Mouse (Mus musculus) left cerebral cortex, adult 2 months (tissue): Measurements from ENCODE around the gene Sox5. TPM values are rescaled to one million over a fixed set of nuclear protein-coding genes. Genes with fewer than 3 reads are reported as not detected.

Experiments used
- DNase-seq, 2 experiments: peaks; one replicate each; pipeline ENCODE4 v3.0.0; 2021 to 2022; ENCODE audit warnings: low spot score in 2 of 2, mixed read lengths in 1 of 2; ENCODE audit errors: extremely low spot score in 1 of 2
- H3K27ac ChIP-seq: fragments of 200-600 bp; 2 replicates; pipeline ENCODE4 v1.8.1; 2022
- H3K4me3 ChIP-seq: fragments of 200-600 bp; 2 replicates; pipeline ENCODE4 v1.8.1; 2022
- CTCF ChIP-seq: fragments of 200-600 bp; IDR thresholded peaks from 2 replicates; pipeline ENCODE4 v1.8.1; 2022; ENCODE audit warnings: antibody characterized with exemption, mild to moderate bottlenecking, moderate library complexity
- intact Hi-C: fragments of 180-260 bp; cut with DNase I; formaldehyde crosslinking; loops from one replicate; pipeline ENCODE4 v1.15.1; 2025
- total RNA-seq, 2 experiments: library from RNA; stranded (reverse); gene quantifications; 2 replicates each; pipeline ENCODE4 v1.2.3; 2021

Sox5 gene
- total RNA-seq, 2 experiments from 2014 or later: 61.5 to 63.3 TPM

DNA sequence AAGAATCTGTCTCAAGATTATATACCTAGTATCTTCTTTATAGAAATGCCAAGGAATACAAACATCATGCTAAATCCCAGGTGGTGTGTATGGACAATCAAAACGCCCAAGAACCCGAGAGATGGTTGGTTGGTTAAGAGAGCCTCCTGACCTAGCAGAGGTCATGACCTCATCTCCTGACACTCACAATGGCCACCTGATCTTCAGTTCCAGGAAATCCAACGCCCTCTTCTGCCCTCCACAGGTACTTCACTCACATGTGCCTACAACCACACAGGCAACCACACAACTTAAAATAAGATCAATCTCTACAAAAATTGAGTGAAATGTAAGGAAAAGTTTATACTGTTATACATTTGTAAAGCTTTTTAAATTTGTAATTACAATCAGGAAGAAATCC, 12.6 kb upstream of the Sox5 start:
- Histone ChIP-seq H3K27ac (no peak overlapping the region), H3K4me3 (no peak overlapping the region)
- TF ChIP-seq CTCF: no peak; the same call in 1 of the 2 replicates
- intact Hi-C loops: no loop called here
- no peak for DNase-seq

GRCm38 (mm10) chr6:144792871-144793270, 11.1 kb upstream of the Sox5 start:
- no peak for TF ChIP-seq CTCF
- intact Hi-C loops: no loop called here
- Histone ChIP-seq H3K27ac (no peak overlapping the region), H3K4me3 (no peak overlapping the region)
- no peak for DNase-seq

DNA sequence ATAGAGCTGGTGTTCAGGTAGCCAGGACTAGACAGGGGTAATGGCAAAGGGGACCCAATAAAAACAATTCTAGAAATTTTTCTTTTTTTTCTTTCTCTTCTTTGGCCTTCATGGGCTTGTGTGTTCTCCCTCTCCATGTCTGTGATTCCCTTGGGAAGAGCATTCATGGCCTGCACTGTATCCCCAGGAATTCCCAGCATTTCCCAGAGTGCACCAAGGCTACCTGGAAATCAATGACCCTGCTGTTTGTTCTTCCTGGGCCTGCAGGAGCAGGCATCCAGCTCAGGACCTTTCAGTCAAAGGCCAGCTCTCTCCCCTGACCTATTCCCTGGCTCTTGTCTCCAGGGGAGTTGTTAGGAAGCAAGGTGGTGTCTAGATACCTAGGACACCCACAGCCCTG, 1.5 kb upstream of the Sox5 start:
- Histone ChIP-seq H3K4me3 (no peak overlapping the region), H3K27ac (no peak overlapping the region)
- no peak for DNase-seq
- intact Hi-C loops: no loop called here
- TF ChIP-seq CTCF: no peak

- intact Hi-C loops: no loop called here
- peak overlapping the region; percentile 65; the same call in 1 of the 2 replicates for H3K27ac ChIP-seq
- peak; percentile 29 to 33 for DNase-seq
- TF ChIP-seq CTCF: no peak
- peak overlapping the region; percentile 59 for H3K4me3 ChIP-seq
These were observed 1.1 kb upstream of the Sox5 start for GRCm38 (mm10) chr6:144782866-144783265.

DNA sequence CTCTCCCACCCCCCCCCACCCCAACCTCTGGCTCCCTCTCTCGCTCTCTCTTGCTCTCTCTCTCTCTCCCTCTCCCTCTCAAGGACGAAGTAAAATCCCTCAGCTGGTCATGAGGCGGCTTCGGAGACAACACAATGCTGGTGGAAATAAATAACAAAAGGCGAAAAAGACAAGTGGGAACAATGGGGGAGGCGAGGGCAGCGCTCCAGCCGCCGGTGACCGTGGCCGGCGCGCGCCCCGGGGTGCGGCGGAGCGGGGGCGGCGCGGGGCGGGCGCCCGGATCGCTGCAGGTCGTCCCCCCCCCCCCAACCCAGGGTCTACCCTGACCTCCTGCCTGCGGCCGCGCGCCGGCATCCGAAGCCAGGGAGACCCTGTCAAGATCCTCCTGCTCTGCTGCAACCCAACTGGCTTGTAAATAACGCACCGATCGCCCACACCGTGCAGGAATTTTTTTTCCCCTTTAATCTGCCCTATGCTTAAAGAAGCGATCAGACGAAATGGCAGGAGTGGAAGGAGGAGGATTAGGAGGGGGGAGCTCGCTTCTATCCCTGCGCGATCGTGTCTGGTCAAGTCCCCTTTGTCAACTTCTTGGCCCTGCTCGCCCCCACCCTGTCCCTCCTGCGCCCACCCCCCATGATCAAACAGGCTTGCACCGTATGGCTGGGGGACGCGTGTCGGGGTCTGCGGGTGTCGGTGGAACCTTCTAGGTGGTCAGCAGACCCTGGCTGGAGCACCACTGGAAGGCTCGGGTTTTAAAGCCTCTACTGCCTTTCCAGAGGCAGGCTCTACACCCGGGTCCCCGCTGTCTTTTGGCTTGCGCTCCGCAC, 467 bp upstream of the Sox5 start:
- TF ChIP-seq CTCF: no peak
- peak in 1 of 2 experiments; percentile 18 for DNase-seq
- intact Hi-C loops: no loop called here
- H3K27ac ChIP-seq: peak overlapping the region; percentile 65; the same call in 1 of the 2 replicates
- H3K4me3 ChIP-seq: peak overlapping the region; percentile 59

- Histone ChIP-seq H3K4me3 (peak overlapping the region; percentile 59), H3K27ac (peak overlapping the region; percentile 69)
- DNase-seq: no peak
- TF ChIP-seq CTCF: no peak
- intact Hi-C loops: no loop called here
These were observed 1.0 kb downstream of the Sox5 start for GRCm38 (mm10) chr6:144780608-144781285.

DNA sequence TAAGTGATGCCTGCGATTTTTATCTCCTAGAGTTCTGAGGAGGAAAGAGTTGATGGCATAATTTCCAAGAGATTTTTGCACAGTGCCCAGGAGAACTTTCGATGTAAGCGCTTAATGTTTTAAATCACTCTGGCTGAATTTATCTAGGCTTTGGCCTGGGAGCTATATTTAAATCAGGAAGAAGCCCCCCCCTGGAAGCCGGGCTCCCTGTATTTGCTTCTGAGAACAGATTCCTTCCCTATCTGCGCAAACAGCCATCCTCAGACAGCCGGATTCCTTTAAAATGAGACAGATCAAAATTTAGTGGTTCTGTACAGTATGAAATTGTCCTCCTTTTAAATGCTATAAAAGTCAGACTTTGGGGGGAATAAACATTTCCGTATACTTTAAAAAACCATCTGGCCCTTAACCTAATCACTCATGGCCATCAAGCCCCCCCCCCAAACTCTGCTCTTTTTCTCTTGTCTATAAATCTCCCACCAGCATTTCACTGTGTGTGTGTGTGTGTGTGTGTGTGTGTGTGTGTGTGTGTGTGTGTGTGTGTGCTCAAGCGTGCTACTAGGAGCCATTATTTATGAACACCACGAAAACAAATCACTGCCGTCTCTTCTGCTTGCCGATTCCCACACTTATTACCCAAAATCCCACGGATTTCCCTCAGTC, 1.7 kb downstream of the Sox5 start:
- intact Hi-C loops: no loop called here
- Histone ChIP-seq H3K4me3 (no peak overlapping the region), H3K27ac (peak overlapping the region; percentile 1; the same call in 1 of the 2 replicates)
- no peak for DNase-seq
- no peak for TF ChIP-seq CTCF

DNA sequence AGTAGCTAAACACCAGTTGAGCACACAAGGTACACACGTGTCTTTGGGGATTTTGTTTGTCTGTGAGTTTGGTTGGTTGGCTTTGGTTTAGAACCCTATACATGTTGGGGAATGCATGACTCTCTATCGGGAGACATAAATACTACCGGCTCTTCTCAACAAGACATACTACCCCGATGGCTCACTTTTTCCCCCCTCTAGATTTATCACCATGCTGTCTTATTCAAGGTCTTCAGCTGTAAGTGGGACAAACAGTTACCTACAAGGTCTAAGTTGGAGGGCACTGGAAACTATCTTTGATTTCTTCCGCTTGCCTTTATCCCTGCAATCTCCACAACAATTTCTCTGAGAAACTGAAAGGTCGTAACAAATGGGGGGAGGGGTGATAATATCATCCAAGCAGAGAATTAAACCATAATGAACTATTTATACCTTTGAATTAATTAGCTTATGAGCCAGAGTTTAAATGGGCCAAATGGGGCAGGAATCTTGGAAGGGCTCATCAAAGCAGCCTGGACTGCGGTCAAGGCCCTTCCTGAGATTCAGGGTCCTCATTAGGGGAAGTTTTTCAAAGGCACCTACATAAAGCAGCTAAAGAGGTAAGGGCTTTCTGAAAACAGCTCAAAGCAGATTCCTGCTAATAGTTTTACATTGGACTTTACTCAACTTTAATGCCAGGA, 4.3 kb downstream of the Sox5 start:
- Histone ChIP-seq H3K27ac (no peak overlapping the region), H3K4me3 (no peak overlapping the region)
- intact Hi-C loops: no loop called here
- DNase-seq: no peak
- no peak for TF ChIP-seq CTCF

DNA sequence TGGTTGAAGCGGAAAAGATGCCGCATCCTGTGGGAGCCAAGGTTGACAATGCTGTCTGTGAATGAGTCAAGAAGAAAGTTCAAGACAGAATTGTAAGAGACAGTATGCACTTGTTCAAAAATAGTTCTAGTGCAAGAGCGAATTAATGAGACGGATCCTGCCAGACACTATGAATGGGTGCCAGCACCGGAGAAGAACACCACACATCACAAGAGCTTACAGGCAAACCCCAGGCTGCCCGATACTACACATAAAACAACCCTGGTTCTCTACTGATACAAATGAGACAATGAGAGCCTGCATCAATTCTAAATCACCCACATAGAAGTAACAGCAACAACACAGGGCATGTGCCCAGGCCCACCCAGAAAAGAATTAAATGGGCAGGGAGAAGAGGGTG, 8.0 kb downstream of the Sox5 start:
- intact Hi-C loops: no loop called here
- no peak overlapping the region for H3K27ac ChIP-seq
- no peak for DNase-seq
- TF ChIP-seq CTCF: no peak
- no peak overlapping the region for H3K4me3 ChIP-seq

DNA sequence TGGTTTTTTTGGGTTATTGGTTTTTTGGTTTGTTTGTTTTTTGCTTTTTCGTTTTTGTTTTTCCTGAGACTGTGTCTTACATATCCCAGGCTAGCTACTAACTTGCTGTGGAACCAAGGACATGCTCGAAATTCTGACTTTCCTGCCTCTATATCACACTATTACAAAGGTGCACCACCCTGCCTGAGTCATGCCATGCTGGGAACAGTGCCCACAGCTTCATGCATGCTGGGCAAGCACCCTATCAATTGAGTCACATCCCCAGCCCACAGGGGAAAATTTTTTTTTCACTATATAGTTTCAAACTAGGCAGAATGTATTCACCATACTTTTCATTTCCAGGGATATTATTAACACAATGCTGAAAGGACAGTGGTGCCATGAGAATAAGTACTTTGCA, 8.8 kb downstream of the Sox5 start:
- no peak for TF ChIP-seq CTCF
- intact Hi-C loops: no loop called here
- H3K4me3 ChIP-seq: no peak overlapping the region
- DNase-seq: no peak
- H3K27ac ChIP-seq: no peak overlapping the region

DNA sequence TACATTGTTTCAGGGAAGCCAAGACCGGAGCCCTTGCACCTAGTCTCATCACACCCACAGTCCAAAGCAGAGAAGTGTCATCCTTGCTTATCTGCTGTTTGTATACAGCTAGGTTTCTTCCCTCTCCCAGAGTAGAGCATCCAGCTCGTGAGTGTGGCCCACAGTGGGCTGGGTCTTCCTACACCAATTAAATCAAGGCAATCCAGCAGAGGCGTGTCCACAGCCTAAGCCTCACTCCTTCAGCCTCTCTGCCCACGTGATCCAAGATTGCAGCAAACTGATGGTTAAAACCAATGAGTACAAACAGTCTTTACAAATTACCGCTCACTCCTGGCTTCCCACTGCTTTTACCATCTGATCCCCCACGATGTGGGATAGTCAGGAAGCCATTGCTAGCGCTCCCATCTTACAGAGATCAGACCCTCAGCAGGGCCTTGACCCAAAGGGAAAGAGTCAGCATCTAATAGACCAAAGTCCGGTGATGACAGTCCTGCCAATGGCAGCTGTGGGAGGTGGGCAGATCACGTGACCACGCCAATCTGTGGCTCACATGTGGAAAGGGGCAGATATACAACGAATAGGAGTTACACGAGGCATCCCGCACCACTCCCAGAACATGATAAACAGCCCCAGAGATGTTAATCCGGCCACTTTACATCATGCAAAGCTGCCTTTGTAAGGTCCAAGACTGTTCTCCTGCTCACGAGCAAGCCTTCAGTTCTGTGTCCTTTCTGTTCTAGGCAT, 9.4 kb downstream of the Sox5 start:
- no peak for DNase-seq
- intact Hi-C loops: no loop called here
- Histone ChIP-seq H3K4me3 (no peak overlapping the region), H3K27ac (no peak overlapping the region)
- TF ChIP-seq CTCF: no peak
